Mouse (Mus musculus) spleen, adult 18-20 months (tissue): ENCODE measurements at regions not wholly inside any gene's neighbourhood (a gene's known extent, or its start where the extent isn't known, plus 50 kb on each side); places are given as distances from the start of the nearest gene placed in this dataset.

Experiments used
- DNase-seq, 2 experiments: peaks; one replicate each; pipeline ENCODE4 v3.0.0; 2022; ENCODE audit warnings: mixed read lengths in 2 of 2

DNA sequence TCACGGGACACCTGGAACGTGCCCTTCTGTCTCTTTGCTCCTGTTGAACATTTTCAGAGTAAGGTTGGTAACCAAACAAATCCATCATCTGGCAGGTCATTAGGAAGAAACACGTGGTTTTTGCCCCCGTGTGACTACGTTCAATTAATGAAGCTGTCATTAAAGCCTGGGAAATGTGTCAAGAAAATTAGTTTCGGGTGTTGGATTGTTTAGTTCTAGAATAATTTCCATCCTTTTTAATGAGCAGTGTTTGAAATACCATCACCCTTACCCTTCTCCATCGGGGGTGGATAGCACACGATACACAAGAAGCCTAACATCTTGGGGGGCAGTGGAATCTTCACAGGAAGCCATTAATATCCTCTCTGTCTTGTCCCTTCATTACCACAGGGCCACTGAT, 107.7 kb downstream of the Far1 start:
- DNase-seq = no peak

DNA sequence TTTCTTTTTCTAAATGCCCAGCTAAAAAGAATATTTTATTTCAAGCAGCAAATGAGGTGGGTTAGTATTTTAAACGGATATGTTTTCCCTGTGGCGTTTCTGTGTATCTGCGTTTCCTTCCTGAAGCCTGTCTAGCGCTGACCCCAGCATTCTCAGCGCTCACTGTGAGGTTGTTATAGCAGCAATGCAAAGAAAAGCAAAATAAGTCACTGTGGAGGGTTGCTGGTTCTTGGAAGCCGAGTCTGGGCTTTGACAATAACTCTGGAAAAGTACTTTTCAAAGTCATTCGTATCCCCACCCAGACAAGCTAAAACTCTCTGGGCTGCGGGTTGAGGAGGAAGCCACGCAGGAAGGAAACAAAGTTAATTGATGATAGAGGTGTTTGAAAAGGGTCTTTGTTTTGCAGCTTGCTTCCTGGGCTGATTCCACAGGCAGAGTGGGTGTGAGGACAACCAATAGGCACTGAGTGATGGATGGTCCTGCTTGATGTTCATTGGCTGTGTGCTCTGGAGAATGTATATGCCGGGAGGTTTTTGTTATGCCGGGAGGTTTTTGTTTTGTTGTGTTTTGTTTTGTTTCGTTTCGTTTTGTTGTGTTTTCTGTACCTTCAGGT, 108.4 kb downstream of the Far1 start:
- DNase-seq = no peak

DNA sequence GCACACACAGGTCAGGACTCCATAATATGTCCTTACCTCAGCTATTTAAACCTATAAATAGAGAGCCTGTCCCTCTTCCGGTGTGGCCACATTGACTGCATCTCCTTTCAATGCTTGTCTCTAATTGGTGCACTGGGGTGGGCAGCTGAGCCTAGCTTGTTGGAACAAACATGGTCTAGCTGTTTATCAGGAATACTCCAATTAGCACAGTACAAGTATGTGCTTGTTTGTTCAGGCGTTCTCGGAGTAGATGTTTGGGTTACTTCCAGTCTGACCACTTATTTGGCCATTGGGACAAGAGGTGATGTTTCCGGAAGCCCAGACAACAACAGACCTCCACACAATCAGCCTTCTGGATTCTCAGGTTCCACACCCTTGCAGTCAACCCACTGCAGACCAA, 109.7 kb downstream of the Far1 start:
- no peak for DNase-seq

DNA sequence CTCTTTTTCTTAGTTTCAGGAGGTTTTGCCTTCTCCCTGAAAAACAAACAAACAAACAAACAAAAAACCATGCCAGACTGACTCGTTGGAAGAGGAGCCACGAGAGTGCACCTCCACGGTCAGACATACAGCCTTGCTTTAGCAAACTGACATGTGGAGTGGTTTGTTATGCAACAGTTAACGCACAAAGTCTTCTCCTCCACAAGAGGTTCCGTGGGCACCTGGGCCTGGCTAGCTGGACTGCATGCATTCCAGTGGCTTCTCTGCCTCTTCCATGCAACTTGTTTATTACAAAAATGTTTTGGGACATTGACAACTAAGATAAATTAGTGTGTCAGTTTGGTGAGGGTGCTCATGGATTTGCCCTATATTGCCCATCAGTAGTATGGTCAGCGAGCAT, 110.3 kb downstream of the Far1 start:
- DNase-seq = no peak

DNA sequence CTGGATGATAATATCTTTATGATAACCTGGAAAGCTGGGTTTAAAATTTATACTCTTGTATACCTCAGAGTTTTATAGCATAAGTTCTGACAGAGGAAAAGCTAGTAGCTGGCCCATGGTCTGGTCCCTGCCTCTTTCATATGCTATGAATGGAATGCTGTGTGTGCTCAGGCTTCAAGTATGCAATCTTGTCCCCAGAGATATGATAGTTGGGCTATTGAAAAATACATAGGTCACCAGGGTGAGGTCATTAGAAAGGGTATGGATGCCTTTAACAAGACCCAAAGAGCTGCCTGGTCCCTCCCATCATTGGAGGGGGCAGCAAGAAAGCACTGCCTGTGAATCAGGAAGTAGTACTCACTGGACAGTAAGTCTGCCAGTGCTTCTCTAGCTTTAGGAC, 113.1 kb downstream of the Far1 start:
- DNase-seq = no peak

DNA sequence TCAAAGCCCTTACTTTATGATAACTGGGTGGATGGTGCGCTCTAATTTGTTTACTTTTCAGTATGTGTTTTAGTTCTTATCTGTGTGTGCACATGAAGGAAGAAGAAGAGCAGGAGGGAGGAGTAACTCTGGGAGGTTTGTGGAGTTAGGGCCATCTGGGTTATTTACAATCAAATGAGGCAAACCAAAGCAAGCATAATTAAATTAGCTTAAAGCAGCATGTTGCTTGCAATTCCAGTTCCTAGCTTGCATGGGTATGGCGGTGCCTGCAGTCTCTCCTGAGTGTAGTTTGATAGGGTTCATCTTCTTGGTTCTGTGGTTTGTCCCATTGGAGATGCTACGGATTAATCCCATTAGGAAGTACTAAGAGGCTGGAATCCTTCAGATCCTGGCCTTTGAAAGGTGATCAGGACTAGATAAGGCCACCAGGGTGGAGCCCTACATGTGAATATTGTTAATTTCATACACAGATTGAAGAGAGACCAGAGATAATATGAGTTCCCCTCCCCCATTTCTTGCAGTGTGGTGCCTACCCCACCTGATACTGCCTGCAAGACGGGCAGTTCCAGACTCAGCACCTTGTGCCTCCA, 123.5 kb downstream of the Far1 start:
- no peak for DNase-seq

DNA sequence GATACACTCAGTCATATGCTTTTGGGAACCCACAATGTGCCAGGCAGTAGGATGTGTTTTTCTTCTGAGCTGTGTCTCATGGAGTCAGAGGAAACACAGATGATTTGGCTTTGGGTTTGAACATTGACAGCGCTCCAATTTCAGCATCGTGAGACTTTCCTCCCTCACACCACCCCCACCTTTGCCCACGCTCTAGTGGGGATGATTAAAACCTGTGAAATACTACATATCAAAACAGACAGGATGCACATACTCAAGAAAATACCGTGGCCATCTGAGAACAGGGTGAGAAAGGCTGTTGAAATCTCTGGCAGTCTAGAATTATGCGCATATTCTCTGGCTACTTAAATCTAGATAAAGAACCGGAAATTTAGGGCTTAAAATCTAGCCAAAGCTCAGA, 124.5 kb downstream of the Far1 start:
- no peak for DNase-seq

DNA sequence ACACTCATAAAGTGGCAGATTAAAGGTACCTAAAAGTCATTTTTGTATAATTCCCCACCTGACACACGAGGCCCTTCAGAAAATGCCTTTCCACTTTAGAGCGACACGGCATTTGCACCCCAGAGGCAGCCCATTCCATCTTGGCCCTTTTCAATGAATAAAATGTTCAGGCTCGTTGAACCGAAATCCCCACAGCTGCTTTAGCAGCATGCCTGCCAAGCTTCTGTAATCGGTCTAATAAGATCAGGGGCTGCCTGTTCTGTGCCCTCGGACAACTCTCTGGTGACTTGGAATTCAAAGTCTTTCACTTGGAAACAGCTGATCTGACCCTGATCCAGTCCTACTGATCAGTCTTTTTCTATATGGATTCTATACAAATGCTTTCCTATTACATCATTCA, 123.3 kb upstream of the Spon1 start:
- DNase-seq = no peak

DNA sequence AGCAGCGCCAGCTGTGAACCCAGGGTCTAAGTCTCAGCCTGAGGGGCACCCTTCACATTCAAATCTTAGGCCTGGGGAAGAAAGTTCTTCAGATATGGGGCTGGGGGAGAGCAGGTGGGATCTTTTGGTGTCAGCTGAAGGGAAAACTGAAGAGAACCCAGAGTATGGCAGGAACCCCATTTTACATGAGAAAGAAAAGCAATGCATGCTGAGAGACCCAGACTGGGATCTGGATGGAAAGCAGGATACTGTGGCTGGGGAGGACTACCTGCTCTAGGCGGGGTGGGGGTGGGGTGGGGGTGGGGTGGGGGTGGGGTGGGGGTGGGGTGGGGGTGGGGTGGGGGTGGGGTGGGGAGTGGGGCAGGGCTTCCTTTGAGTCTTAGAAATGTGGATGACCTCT, 115.2 kb upstream of the Spon1 start:
- DNase-seq = no peak

DNA sequence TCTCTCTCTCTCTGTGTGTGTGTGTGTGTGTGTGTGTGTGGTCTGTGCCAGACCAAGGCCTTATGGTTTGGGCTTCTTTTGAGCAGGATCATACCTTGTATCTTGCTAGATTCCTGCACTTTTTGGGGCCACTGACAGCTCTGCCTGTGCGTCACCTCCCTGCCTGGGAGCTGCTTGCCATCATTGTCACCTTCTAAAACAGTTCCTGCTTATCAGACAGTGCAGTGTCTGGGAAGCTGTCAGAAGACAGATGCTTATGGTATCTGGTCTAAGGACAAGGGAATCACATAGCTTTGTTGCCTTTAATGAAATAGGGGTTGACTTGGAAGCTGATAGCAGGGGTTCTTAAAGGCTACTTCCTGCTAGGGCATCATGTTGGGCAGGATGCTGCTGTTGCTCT, 114.1 kb upstream of the Spon1 start:
- no peak for DNase-seq

DNA sequence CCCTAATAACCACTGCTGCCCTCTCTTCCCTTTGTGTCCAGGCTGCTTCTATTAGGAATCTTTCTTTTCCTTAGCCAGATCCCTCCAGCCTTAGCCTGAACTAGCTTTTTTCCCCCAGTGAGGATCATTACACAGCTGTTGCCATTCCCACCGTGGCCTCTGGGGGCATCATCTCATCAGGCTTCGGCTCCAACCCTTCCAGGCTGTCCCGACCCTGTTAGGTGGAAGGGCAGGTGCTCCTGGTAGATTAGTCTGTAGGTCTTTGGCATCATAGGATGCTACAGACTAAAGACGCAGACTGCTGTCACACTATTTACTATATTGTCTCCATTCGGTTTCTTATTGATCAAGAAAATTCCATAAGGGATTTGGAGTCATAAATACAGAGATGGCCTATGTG, 112.7 kb upstream of the Spon1 start:
- DNase-seq = peak in 1 of 2 experiments; percentile 35

DNA sequence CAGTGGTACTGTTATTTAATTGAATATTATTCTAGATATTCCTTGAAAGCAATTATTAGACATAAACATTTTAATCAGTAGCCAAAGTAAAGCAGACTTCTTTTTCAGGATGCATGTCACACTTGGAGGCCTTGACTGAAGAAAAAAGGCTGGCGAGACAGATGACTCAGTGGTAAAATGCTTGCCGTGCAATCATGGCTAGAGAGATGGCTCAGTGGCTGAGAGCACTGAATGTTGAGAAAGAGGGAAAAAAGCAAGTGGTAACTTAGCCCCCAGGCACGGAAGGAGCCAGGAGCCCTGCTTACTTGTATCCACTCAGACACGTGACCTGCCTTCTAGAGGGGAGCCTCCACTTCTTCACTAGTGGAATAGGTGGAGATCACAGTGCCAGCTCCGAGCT, 110.5 kb upstream of the Spon1 start:
- DNase-seq = no peak

DNA sequence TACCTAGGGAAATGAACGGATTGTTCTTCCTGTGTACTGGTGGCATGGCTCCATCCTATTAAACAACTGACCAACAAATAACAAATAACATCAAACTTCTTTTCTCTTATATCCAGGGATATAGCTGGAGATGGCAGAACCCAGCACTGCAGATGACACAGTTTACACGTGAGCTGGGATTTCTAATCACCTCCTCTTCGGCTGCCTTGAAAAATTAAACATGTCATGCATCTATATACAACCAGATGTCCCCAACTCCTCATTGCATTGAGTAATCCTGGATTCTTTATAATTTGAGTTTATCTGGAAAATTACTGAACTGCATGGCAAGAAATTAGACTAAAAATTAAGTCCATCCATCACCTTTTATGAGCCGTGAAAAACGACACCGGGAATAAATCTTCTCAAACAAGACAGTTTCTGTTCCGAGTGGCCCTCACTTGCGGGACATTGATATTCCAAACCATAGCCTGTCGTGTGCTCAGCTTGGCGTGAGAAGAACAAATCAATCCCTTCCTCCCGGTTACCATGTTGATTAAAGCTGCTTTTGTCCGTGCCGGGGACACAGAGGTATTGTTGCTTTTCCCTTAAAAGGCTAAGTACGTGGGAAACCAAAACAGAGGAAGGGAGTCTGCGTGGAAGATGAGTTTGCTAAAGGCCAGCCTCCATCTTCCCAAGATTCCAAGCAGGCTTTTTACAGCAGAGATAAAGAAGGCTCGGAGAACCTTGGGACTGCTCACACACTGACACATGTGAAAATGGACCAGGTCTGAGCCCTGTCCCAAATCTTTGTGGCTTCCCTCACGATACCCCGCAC, 92.8 kb upstream of the Spon1 start:
- DNase-seq = no peak

DNA sequence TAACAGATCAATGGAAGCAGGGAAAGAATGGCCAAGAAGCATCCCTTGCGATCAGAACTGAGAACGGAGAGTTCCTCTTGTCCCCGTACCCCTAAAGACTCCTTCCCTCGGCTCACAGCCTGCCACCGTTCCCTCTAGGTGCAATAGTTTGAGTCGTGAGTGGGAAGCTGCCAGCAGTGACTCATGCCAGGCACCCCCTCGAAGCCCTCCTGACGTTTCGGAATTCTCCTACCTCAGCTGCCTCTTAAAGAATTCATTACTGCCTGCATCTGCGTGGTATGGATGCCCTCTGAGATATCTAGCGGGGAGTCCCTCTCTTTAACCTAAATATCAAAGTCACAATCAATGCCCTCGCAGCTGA, 92.2 kb upstream of the Spon1 start:
- no peak for DNase-seq

DNA sequence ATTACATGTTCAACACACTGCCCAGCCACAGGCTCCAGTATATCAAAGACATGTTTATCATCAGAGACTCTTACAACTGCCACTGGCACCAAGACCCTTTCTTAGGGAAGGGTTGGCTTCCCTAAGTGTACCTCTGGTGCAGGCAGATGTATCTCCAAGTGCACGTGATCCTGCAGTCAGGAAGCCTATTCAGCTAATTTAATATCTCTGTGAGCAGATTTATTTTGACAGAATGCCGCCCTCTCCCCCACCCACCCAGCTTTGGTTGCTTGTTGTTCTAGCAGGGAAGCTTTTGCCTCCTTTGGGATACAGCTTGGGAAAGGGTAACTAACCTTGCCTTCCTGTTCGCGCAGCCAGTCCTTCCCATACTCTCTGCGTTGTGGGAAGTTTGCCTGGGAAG, 83.5 kb upstream of the Spon1 start:
- DNase-seq = no peak

DNA sequence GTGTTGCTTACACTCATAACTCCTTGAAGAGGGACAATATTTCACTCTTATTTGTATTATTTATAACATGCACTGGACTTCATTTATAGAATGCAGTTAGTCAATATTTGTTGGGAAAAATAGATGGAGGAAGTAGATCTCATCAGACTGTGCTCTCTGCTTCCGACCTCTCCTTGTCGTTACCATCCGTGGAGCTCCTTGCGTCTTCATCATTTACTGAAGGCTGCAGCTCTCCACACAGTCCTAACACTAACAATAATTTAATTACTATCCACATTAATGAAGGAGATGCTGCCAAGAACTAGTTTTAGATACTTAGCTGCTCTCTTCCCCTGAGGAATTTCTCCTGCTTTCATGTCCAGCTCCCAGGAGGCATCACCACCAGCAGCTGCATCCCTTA, 80.4 kb upstream of the Spon1 start:
- DNase-seq = no peak

DNA sequence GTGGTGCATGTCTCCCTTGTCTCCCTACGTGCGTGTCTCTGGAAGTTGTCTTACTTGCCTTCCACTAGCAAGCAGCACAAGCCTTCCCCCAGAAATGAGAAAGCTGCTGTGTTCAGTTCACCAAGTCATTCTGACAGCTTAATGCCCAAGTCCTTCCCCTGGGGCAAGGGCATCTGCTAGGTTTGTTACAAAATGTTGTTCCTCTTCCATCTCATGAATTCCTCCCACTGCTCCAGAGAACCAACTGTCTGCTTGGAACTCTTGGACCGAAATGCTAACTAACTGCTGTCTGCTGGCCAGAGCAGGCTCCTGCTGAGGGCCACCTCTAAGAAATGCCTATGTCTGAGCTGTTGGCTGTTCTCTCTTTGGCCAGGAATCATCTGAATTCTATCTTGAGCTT, 79.3 kb upstream of the Spon1 start:
- no peak for DNase-seq

DNA sequence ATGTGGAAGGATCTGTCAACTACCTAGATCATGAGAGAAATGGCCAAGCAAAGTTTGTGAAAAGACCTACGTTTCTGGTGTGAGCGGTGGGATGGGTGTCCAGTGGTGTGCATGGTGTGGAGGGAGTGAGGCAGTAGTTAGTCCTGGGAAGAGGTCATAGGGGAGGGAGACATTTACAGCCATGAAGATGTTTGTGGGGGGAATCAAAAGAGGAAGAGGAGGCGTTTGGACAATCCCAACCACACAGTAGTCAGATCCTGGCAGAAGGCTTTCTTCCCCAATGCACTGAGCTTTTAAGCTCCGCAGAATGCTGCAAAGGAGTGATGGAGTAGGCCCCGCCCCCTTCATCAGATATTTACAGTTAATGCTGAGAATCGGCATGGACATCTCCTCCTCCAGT, 78.2 kb upstream of the Spon1 start:
- DNase-seq = no peak

DNA sequence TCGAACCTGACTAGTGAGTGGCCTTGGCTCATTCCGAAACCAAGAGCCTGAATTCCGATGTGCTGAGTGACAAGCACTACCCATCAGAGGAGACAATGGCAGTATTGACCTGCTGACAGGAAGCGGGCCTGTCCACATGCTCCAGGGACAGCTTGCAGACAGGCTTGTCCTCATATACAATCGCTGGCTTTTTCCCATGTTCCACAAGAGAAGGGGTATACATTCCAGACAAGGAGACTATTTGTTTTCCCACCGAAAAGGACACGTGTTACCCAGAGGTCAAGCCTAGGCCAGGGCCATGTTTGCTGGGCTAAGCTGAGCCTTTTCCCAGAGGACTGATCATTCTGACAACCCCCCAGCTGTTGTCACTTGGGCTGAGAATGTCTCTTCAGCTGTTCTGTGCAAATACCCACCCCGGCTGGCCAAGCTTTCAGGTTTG, 77.5 kb upstream of the Spon1 start:
- no peak for DNase-seq

DNA sequence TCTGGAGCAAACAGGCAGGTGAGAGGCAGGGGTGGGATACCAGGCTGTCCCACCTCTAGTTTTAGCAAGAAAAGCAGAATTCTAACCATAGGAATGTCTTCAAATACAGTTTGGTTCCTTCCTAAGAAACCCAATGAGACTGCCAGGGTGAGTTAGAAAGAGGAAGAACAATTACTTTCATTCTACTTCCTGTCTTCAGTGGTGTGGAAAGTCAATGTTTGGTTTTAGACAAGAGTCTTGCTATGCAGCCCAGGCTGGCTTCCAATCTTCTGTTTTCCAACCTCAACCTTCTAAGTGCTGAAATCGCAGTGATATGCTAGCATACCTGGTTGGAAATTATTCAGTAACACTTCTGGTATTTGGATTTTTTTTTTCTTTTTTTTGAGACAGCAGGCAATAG, 77.1 kb upstream of the Spon1 start:
- DNase-seq = no peak

DNA sequence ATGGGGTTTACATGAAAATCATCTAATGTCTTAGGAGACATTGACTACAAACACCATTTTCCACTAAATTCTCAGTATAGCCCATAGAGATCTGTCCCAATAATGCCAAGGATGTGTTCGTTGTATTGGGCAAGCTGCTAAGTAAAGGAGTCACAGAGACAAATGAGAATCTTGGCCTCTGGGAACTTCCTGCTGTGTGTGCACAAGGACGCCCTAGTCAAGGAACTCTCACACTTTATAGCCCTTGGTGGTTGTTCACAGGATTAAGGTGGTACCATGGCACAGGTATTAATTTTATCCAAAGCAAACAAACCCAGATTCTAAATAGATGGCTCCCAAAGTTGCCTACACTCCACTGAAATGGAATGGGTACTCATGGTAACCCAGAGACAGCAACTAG, 76.7 kb upstream of the Spon1 start:
- DNase-seq = no peak

DNA sequence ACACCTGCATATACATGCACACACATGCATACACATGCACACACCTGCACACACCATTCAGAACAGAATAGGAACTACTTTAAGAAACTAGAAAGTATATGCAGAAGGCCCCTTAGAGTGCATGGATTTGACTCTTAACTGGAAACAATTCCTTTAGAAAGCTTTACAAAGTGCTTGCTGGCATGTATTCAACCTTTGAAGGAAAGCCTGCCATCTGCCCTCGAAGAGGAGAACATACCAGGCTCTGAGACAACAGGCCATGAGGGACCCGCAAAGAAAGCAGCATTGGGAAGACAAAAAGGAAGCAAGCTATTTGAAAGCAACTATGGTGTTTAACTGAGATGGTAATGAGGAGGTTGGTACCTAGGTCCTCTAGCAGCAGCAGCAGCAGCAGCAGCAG, 74.0 kb upstream of the Spon1 start:
- no peak for DNase-seq

DNA sequence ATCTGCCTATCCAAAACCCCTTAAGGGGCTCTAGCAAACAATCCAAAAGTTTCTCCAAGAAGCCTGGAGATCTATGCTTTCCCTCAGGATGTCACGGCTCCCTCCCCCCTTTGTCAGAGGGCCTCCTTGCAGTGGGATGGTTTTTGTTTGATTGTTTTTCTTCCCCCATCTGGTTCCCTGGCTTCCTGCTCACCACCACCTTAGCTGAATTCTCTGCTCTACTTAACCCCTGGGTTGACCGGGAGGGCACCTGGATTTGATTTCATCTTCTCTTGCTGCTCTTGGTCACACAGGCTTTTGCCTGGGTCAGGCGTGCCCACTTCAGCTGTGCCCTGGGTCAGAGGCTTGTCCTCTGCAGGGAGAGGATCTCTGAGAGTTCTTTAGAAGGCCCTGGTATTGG, 72.3 kb upstream of the Spon1 start:
- DNase-seq = no peak

DNA sequence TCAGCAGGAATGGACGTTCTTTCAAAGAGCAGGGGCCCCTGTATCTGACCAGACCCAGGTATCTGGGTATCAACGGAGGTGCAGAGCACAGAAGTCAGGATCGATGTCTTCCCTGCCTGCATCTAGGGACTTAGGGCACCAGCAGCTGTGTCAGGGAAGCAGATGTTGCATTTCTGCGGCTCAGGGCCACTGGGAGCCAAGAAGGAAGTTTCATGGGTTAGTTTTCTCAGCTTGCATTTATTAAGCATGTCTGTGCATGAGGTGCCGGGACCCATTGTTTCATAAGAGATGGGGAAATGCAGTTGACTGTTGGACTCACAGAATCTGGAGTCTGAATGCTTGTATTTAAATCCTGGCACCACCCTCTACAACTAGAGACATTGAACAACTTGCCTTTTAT, 71.3 kb upstream of the Spon1 start:
- DNase-seq = no peak

DNA sequence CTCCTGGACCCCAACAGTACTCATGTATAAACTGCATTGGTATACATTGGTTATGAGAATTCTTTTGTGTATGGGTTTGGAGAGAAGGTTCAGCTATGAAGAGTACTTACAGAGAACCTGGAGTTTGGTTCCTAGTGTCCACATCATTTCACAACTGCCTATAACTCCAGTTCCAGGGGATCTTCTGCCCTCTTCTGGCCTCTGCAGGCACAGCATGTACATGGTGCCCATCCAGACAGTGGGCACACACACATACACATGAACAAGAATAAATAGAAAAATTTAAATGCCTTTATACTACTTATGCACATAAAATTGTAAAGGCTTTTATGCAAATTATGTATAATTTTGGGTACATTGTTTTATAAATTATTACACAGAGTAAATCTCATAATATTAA, 59.9 kb upstream of the Spon1 start:
- DNase-seq = no peak
